Mouse (Mus musculus) G1E (cell line): ENCODE data around the gene Ube2k. TPM values are rescaled to one million over a fixed set of nuclear protein-coding genes. Genes with fewer than 3 reads are reported as not detected.

Source experiments
- ATAC-seq: 2 replicates; pipeline ENCODE4 v1.8.0; 2016; ENCODE audit warnings: mild to moderate bottlenecking; ENCODE audit not compliant: insufficient number of reproducible peaks, poor library complexity, low FRiP score, severe bottlenecking; ENCODE audit errors: extremely low read depth
- DNase-seq: peaks from one replicate; pipeline ENCODE4 v3.0.0; 2012; ENCODE audit warnings: low spot score
- H3K27me3 ChIP-seq: 2 replicates; pipeline ENCODE4 v1.6.1; 2012; ENCODE audit warnings: mild to moderate bottlenecking, low read length, inconsistent platforms; ENCODE audit not compliant: insufficient read depth
- H3K36me3 ChIP-seq: replicated peaks from 2 replicates; pipeline ENCODE3; 2012; ENCODE audit warnings: mild to moderate bottlenecking, inconsistent platforms
- H3K4me1 ChIP-seq: 2 replicates; pipeline ENCODE4 v1.6.1; 2012; ENCODE audit warnings: low read depth, low read length, inconsistent platforms, mixed read lengths; ENCODE audit not compliant: insufficient read depth
- H3K4me3 ChIP-seq: 2 replicates; pipeline ENCODE4 v1.5.1; 2012; ENCODE audit warnings: low read depth, mild to moderate bottlenecking, inconsistent platforms, low read length, moderate library complexity, mixed read lengths
- H3K9me3 ChIP-seq: replicated peaks from 2 replicates; pipeline ENCODE4 v1.6.1; 2012; ENCODE audit warnings: inconsistent platforms
- CTCF ChIP-seq: IDR thresholded peaks from 2 replicates; pipeline ENCODE4 v1.5.1; 2012; ENCODE audit warnings: low read depth, low read length, inconsistent platforms, mixed read lengths
- GATA1 ChIP-seq: IDR thresholded peaks from 2 replicates; pipeline ENCODE4 v1.6.1; 2012; ENCODE audit warnings: borderline replicate concordance, low read length, inconsistent platforms, mixed read lengths
- GATA2 ChIP-seq: IDR thresholded peaks from 2 replicates; pipeline ENCODE4 v1.6.1; 2012; ENCODE audit warnings: low read depth, low read length, inconsistent platforms, borderline replicate concordance
- POLR2AphosphoS5 ChIP-seq: IDR thresholded peaks from 2 replicates; pipeline ENCODE4 v1.6.1; 2012; ENCODE audit warnings: low read depth, low read length, inconsistent platforms; ENCODE audit not compliant: insufficient replicate concordance
- TAL1 ChIP-seq: conservative IDR thresholded peaks from 2 replicates; pipeline ENCODE4 v1.6.1; 2012; ENCODE audit warnings: low read depth, low read length, inconsistent platforms, mixed read lengths
- polyA plus RNA-seq: library from polyadenylated mRNA; stranded (reverse); fragments of >175 nt; gene quantifications from 2 replicates; pipeline ENCODE4 v1.2.3, GENCODE M21; 2012
- total RNA-seq, 2 experiments: library from RNA; stranded (forward) in 1 of 2; stranded (reverse) in 1 of 2; fragments of 200-1000 nt in 1 of 2; fragments of >200 nt in 1 of 2; fragmentation: Nextera tagmentation in 1 of 2; gene quantifications; 2 replicates each; pipeline ENCODE4 v1.2.3; 2014 to 2017

The Ube2k gene
- total and polyA plus RNA-seq, 3 experiments: 42.8 to 128 (median 112) TPM

GRCm38 (mm10) chr5:65586291-65586690 lies 49.3 kb downstream of the Ube2k start:
- no peaks in the 10 kb centered on the region for H3K9me3 ChIP-seq
- H3K27me3 ChIP-seq: no peaks in the 10 kb centered on the region
- TF ChIP-seq POLR2AphosphoS5 (no peak), GATA1 (no peak), TAL1 (no peak), CTCF (no peak)
- ATAC-seq (no peak), DNase-seq (no peak)
- no peak overlapping the region for H3K4me3 ChIP-seq
- H3K36me3 ChIP-seq: peaks cover 70% of the 10 kb centered on the region
- peaks cover 13% of the 10 kb centered on the region for H3K4me1 ChIP-seq

DNA sequence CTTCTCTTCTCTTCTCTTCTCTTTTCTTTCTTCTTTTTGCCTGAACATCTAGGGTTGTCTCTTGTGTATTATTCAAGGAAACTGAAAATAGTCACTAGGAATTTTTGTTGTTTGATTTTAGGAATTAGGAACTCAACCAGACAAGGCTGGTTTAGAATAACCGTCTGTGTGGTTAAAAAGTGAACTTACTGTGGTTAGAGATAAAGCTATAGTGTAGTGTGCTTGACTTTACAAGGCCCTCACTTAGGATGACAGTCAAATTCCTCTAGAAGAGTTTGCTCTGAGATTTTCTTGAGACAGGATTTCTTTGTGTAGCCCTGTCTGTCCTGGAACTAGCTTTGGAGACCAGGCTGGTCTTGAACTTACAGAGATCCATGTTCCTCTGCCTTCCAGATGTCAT lies 53.2 kb downstream of the Ube2k start:
- Histone ChIP-seq H3K36me3 (peaks cover 76% of the 10 kb centered on the region), H3K4me1 (peaks cover 13% of the 10 kb centered on the region), H3K27me3 (no peaks in the 10 kb centered on the region), H3K9me3 (no peaks in the 10 kb centered on the region), H3K4me3 (no peak overlapping the region)
- TF ChIP-seq GATA1: no peak
- TF ChIP-seq POLR2AphosphoS5: no peak
- no peak for TF ChIP-seq TAL1
- no peak for TF ChIP-seq CTCF
- TF ChIP-seq GATA2: no peak
- DNase-seq: peak; percentile 14
- no peak for ATAC-seq

GRCm38 (mm10) chr5:65592421-65592820 lies 55.4 kb downstream of the Ube2k start:
- Histone ChIP-seq H3K9me3 (no peaks in the 10 kb centered on the region), H3K27me3 (no peaks in the 10 kb centered on the region), H3K4me1 (peaks cover 13% of the 10 kb centered on the region), H3K4me3 (no peak overlapping the region), H3K36me3 (peaks cover 77% of the 10 kb centered on the region)
- no peak for TF ChIP-seq TAL1
- no peak for TF ChIP-seq CTCF
- no peak for TF ChIP-seq GATA1
- TF ChIP-seq POLR2AphosphoS5: no peak
- TF ChIP-seq GATA2: no peak
- no peak for ATAC-seq
- DNase-seq: no peak

DNA sequence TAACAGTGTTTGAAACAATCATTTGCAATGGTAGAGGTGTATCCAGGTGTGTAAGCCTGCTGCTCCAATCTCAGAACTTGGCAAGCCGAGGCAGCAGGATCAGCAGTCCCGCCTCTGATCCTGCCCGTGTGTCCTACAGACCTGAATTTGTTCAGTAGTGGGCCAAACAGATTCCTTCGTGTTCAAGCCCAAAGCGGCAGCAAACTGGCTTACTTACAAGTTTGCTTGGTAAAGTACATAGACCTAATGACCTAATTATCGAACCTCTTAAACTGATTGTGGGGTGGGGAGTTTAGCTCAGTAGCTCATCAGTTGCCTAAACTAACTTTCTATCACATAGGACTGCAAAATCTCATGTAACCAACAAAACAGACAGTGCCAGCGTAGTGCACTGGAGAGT lies 62.6 kb downstream of the Ube2k start:
- Histone ChIP-seq H3K9me3 (no peaks in the 10 kb centered on the region), H3K4me3 (no peak overlapping the region), H3K36me3 (peaks cover 70% of the 10 kb centered on the region), H3K4me1 (no peaks in the 10 kb centered on the region; the same call in 1 of the 2 replicates), H3K27me3 (no peaks in the 10 kb centered on the region)
- DNase-seq: no peak
- TF ChIP-seq TAL1 (no peak), GATA1 (no peak), GATA2 (no peak)
- ATAC-seq: no peak

- Histone ChIP-seq H3K9me3 (no peaks in the 10 kb centered on the region), H3K27me3 (no peaks in the 10 kb centered on the region), H3K36me3 (peaks cover 59% of the 10 kb centered on the region), H3K4me3 (no peak overlapping the region), H3K4me1 (peaks cover 4% of the 10 kb centered on the region)
- no peak for ATAC-seq
- TF ChIP-seq GATA2 (no peak), CTCF (no peak), POLR2AphosphoS5 (no peak)
- no peak for DNase-seq
Measured at GRCm38 (mm10) chr5:65606820-65607219, 69.8 kb downstream of the Ube2k start.

DNA sequence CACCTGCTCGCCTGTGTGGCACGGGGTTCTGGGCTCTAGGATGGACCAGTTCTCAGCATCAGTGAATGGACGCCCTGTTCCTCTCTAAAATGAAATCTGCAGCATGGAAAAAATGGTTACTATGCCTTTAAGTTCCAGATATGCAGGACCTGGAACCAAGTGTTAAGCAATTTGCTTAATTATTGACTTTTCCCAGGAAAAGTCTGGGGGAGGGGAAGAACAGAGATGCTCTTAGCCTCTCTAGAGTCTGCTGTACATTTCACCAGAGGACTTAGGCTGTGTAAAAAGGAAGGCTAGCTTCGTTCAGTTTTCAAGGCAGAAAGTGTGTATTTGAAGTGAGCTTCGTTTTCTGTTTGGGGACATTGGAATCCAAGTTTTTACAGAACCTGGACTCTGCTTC lies 72.7 kb downstream of the Ube2k start:
- Histone ChIP-seq H3K4me3 (no peak overlapping the region), H3K9me3 (no peaks in the 10 kb centered on the region), H3K4me1 (peaks cover 16% of the 10 kb centered on the region), H3K36me3 (peaks cover 73% of the 10 kb centered on the region), H3K27me3 (no peaks in the 10 kb centered on the region)
- DNase-seq (no peak), ATAC-seq (no peak)
- TF ChIP-seq GATA1 (no peak), CTCF (no peak), POLR2AphosphoS5 (no peak), GATA2 (no peak), TAL1 (no peak)

DNA sequence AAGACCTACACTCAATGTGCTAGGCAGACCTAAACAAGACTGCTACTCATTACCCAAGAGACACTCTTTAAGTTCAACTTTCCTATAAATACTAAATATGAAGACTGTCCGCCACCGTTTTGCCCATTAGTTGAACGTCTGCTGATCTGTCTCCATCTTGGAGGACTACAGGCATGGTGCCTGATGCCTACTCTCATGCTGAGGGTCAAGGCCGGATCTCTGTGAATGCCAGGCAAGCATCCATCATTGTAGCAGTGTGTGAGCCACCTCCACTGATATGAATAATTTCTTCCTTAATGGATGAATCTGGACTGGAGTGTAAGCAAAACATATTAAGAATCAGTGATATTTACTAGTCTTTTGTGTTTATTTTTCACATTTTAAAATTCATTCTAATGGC lies 73.5 kb downstream of the Ube2k start:
- H3K36me3 ChIP-seq: peaks cover 73% of the 10 kb centered on the region
- ATAC-seq: no peak
- H3K4me1 ChIP-seq: peaks cover 22% of the 10 kb centered on the region
- H3K4me3 ChIP-seq: no peak overlapping the region
- H3K9me3 ChIP-seq: no peaks in the 10 kb centered on the region
- TF ChIP-seq GATA2 (no peak), POLR2AphosphoS5 (no peak), TAL1 (no peak), GATA1 (no peak), CTCF (no peak)
- DNase-seq: no peak
- no peaks in the 10 kb centered on the region for H3K27me3 ChIP-seq
